Mouse (Mus musculus) bone marrow, adult 2 months (tissue): ENCODE data around the gene Atf1.

Experiments used
- CTCF ChIP-seq: fragments of 200-500 bp; IDR thresholded peaks from 2 replicates; pipeline ENCODE4 v1.5.1; 2011; ENCODE audit warnings: low read length, control low read depth; ENCODE audit not compliant: control insufficient read depth, insufficient read depth
- POLR2A ChIP-seq: fragments of 200-500 bp; IDR thresholded peaks from 2 replicates; pipeline ENCODE4 v1.6.1; 2011; ENCODE audit warnings: low read depth, mild to moderate bottlenecking, control low read depth, low read length, borderline replicate concordance; ENCODE audit not compliant: control insufficient read depth

- TF ChIP-seq POLR2A (no peak), CTCF (no peak)
These were observed 42.2 kb downstream of the Atf1 start for GRCm38 (mm10) chr15:100269776-100270175.
